Mouse (Mus musculus) heart, adult 2 months (tissue): ENCODE data around the gene Camsap3. TPM values are rescaled to one million over a fixed set of nuclear protein-coding genes. Genes with fewer than 3 reads are reported as not detected.
A peak's percentile ranks its signal among the peaks of the same experiment; 100 is the strongest.

ENCODE experiments used
- DNase-seq, 2 experiments: peaks; one replicate each; pipeline ENCODE4 v3.0.0; 2021
- H3K27ac ChIP-seq: fragments of 200-600 bp; 2 replicates; pipeline ENCODE4 v1.8.1; 2022
- H3K27me3 ChIP-seq: fragments of 200-500 bp; 2 replicates; pipeline ENCODE4 v1.6.1; 2012; ENCODE audit warnings: mild to moderate bottlenecking, low read length, inconsistent platforms, mixed read lengths; ENCODE audit not compliant: control insufficient read depth, insufficient read depth
- H3K36me3 ChIP-seq: fragments of 200-500 bp; 2 replicates; pipeline ENCODE4 v1.6.1; 2012; ENCODE audit warnings: low read length, inconsistent platforms; ENCODE audit not compliant: control insufficient read depth, insufficient read depth
- H3K4me1 ChIP-seq: fragments of 200-500 bp; 2 replicates; pipeline ENCODE4 v1.6.1; 2011; ENCODE audit warnings: low read length; ENCODE audit not compliant: control insufficient read depth, insufficient read depth
- H3K4me3 ChIP-seq: fragments of 200-600 bp; 2 replicates; pipeline ENCODE4 v1.8.1; 2022
- H3K79me2 ChIP-seq: fragments of 200-500 bp; replicated peaks from 2 replicates; pipeline ENCODE4 v1.6.1; 2012; ENCODE audit warnings: mild to moderate bottlenecking, inconsistent platforms, low read length, moderate library complexity, mixed read lengths; ENCODE audit not compliant: control insufficient read depth, insufficient read depth
- H3K9ac ChIP-seq: fragments of 200-500 bp; 2 replicates; pipeline ENCODE4 v1.6.1; 2012; ENCODE audit warnings: low read depth, mild to moderate bottlenecking, control low read depth, inconsistent platforms, low read length, mixed read lengths
- CTCF ChIP-seq: fragments of 200-600 bp; IDR thresholded peaks from 2 replicates; pipeline ENCODE4 v1.8.1; 2022; ENCODE audit warnings: antibody characterized with exemption, mild to moderate bottlenecking, moderate library complexity
- EP300 ChIP-seq: fragments of 200-500 bp; IDR thresholded peaks from 2 replicates; pipeline ENCODE4 v1.6.1; 2011; ENCODE audit warnings: low read depth, low read length, control low read depth; ENCODE audit not compliant: insufficient read depth
- POLR2A ChIP-seq: fragments of 200-500 bp; IDR thresholded peaks from 2 replicates; pipeline ENCODE4 v1.6.1; 2011; ENCODE audit warnings: mild to moderate bottlenecking, low read depth, low read length, control low read depth; ENCODE audit not compliant: insufficient read depth
- whole genome bisulfite sequencing: fragments of 180-500 bp; shearing (Covaris S2); methylation state at CpG from one replicate; pipeline ENCODE4 v1.1.7; 2018; 5-methylcytosine and 5-hydroxymethylcytosine counted together
- intact Hi-C: fragments of 180-260 bp; cut with DNase I; formaldehyde crosslinking; loops from one replicate; pipeline ENCODE4 v1.15.1; 2025
- long read RNA-seq: library from polyadenylated mRNA; stranded (forward); transcript quantifications from one replicate; pipeline ENCODE4 v2.0.0, GENCODE M21; 2021
- polyA plus RNA-seq: library from polyadenylated mRNA; depleted of rRNA; stranded (reverse); fragments of >200 nt; gene quantifications from 2 replicates; pipeline ENCODE4 v1.2.3, GENCODE M21; 2012; rRNA removed
- total RNA-seq, 2 experiments: library from RNA; stranded (reverse); gene quantifications; 2 replicates each; pipeline ENCODE4 v1.2.3; 2021

The Camsap3 gene
- total RNA-seq = 1 to 10 TPM in 1 of 2 experiments, under 1 TPM in 1; 0.68 to 1.2 TPM
- 1.8 and 1.9 TPM in 2 replicates for polyA plus RNA-seq
- long read RNA-seq = 0 reads

DNA sequence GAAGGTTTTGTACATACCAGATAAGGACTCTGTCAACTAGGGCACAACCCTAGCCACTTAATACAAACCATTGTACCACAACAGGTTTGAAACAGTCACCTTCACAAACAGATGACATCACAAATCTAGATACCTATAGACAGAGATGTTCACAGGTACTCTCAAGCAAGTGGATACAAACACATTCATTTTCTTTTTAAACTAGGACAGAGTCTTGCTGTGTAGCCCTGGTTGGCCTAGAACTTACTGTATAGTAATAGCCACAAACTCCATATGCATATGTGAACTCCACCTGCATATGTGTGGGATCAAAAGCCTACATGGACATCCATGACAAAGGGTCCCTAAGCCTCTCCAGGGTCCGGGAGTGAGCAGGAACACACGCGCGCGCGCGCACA lies at the start of gene Camsap3:
TSS of gene Camsap3 (plus strand) at position 301 of the 398 bp plus-strand sequence.
- intact Hi-C loops = no loop called here
- DNase-seq = no peak
- H3K9ac ChIP-seq = peak within 1 kb of the TSS; percentile 35; the same call in 1 of the 2 replicates
- H3K27me3 ChIP-seq = peaks cover 3% of the 10 kb centered on the region; the same call in 1 of the 2 replicates
- H3K4me1 ChIP-seq = no peaks in the 10 kb centered on the region
- no peaks in the 10 kb centered on the region for H3K79me2 ChIP-seq
- WGBS = 4% methylated on average over 7 of the region's 7 CpGs
- no peak within 1 kb of the TSS for H3K27ac ChIP-seq
- H3K4me3 ChIP-seq = peak within 1 kb of the TSS; percentile 52
- TF ChIP-seq POLR2A (no peak), CTCF (no peak), EP300 (no peak)
- no peaks in the 10 kb centered on the region for H3K36me3 ChIP-seq

DNA sequence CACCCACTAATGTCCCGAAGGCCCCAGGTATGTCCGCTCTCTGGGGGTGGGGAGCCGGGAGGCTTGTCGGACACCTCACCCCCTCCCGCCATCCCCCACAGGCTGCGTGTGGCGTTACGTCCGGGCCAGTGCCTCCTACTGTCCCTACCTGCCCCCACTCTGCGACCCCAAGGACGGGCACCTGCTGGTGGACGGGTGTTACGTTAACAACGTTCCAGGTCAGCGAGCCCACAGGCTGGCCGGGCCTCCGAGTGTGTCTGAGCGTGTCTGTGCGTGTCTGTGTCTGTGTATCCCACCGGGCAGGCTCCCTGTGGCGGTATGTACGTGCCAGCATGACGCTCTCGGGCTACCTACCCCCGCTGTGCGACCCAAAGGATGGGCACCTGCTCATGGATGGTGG lies 49.4 kb upstream of the Camsap3 start:
- TF ChIP-seq POLR2A = no peak
- TF ChIP-seq CTCF = no peak
- TF ChIP-seq EP300 = no peak
- Histone ChIP-seq H3K36me3 (no peaks in the 10 kb centered on the region), H3K27me3 (no peaks in the 10 kb centered on the region), H3K27ac (no peak overlapping the region), H3K79me2 (no peaks in the 10 kb centered on the region), H3K4me3 (no peak overlapping the region), H3K4me1 (no peaks in the 10 kb centered on the region), H3K9ac (no peak overlapping the region)
- WGBS = 97% methylated on average over 26 of the region's 26 CpGs
- DNase-seq = no peak
- intact Hi-C loops = no loop called here

DNA sequence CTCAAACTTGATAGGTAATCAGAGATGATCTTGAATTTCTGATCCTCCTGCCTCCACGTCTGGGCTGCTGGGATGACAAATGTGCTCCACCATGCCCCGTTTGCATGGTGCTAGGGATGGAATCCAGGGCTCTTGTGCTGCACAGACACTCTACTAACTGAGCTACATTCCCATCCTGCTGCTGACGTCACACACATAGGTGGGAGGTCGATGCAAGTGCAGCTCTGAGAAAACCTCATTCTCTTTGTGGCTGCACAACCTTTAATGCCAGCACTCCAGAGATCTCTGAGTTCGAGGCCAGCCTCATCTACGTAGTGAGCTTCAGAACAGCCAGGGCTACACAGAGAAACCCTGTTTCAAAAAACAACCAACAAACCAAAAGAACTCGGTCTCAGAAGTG lies 47.9 kb upstream of the Camsap3 start:
- no peak for DNase-seq
- Histone ChIP-seq H3K79me2 (no peaks in the 10 kb centered on the region), H3K27ac (no peak overlapping the region), H3K27me3 (no peaks in the 10 kb centered on the region), H3K4me1 (no peaks in the 10 kb centered on the region), H3K36me3 (no peaks in the 10 kb centered on the region), H3K4me3 (no peak overlapping the region), H3K9ac (no peak overlapping the region)
- intact Hi-C loops = no loop called here
- TF ChIP-seq POLR2A (no peak), EP300 (no peak), CTCF (no peak)
- 81% methylated on average over 7 of the region's 7 CpGs for WGBS

DNA sequence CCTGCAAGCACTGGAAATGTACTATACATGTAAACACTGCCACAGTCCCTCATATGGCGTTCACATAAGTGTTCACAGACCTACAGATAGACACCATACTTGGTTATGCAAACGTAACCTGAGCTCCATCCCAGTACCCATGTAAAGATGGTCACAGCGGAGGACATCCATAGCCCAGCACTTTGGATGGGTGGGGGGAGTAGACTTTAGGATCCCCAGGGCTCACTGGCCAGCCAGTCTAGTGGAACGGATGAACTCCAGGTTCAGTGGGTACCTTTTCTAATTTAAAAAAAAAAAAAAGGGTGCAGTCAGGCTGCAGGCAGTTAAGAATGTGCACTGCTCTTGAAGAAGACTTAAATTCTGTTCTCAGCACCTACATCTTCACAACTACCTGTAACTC lies 47.0 kb upstream of the Camsap3 start:
- intact Hi-C loops = no loop called here
- Histone ChIP-seq H3K9ac (no peak overlapping the region), H3K4me3 (no peak overlapping the region), H3K36me3 (no peaks in the 10 kb centered on the region), H3K27me3 (no peaks in the 10 kb centered on the region), H3K27ac (no peak overlapping the region), H3K79me2 (no peaks in the 10 kb centered on the region), H3K4me1 (no peaks in the 10 kb centered on the region)
- TF ChIP-seq POLR2A (no peak), CTCF (no peak), EP300 (no peak)
- DNase-seq = no peak
- WGBS = 94% methylated on average over 4 of the region's 4 CpGs

DNA sequence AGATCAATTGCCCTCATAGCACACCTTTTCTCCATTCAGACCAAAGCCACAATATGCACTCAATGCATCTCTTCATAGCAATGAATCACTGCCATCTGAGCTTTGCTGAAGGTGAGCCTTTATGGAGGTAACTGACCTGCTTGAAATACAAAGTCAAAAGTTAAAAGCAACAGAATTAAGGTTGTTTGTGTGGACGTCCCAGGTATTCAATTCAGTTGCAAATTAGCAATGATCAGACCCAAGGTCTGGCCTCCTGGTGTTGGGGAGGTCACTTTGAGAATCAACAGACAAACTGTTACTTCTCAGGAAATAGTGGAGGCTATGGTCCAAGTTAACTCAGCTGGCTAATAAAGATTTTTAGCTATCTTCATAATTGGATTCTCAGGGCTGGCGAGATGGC lies 40.6 kb upstream of the Camsap3 start:
- no peak for DNase-seq
- Histone ChIP-seq H3K36me3 (no peaks in the 10 kb centered on the region), H3K4me3 (no peak overlapping the region), H3K4me1 (no peaks in the 10 kb centered on the region), H3K27ac (no peak overlapping the region), H3K9ac (no peak overlapping the region), H3K27me3 (no peaks in the 10 kb centered on the region), H3K79me2 (no peaks in the 10 kb centered on the region)
- intact Hi-C loops = no loop called here
- 97% methylated on average over 2 of the region's 2 CpGs for whole genome bisulfite sequencing
- TF ChIP-seq EP300 (no peak), POLR2A (no peak), CTCF (no peak)

DNA sequence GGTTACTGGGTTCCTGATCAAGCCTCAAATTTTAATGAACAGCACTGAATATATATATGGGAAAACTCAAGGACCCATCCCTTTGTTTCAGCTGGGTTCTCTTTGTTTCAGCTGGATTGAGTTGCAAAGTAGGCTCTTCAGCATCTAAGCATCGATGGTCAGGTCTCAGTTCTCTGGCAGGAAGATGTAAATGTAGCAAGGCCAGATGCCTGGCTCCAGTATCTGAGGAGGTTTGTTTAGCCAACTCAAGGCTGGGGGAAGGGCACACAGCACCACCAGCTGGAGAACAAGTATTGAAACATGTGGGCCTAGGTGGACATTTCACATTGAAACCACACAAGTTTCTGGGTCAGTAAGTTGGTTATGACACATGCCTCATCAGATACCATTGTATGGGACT lies 34.9 kb upstream of the Camsap3 start:
- no peak overlapping the region for H3K27ac ChIP-seq
- H3K27me3 ChIP-seq = no peaks in the 10 kb centered on the region
- no peak overlapping the region for H3K9ac ChIP-seq
- 71% methylated on average over 1 of the region's 1 CpGs for WGBS
- H3K79me2 ChIP-seq = no peaks in the 10 kb centered on the region
- H3K4me1 ChIP-seq = no peaks in the 10 kb centered on the region
- no peak for DNase-seq
- no peaks in the 10 kb centered on the region for H3K36me3 ChIP-seq
- TF ChIP-seq CTCF (no peak), EP300 (no peak), POLR2A (no peak)
- intact Hi-C loops = no loop called here
- no peak overlapping the region for H3K4me3 ChIP-seq
